Mouse (Mus musculus) right cerebral cortex, postnatal 10 days (tissue): ENCODE results near the gene Lrch3.
"Not testable (repeated sequence)": the region's sequence is repeated elsewhere in the genome, so short reads cannot be mapped to it uniquely, and the experiment has no call there.

Experiments used
- DNase-seq, 2 experiments: peaks; one replicate each; pipeline ENCODE4 v3.0.0; 2021; ENCODE audit warnings: low spot score in 2 of 2

The Lrch3 gene

DNA sequence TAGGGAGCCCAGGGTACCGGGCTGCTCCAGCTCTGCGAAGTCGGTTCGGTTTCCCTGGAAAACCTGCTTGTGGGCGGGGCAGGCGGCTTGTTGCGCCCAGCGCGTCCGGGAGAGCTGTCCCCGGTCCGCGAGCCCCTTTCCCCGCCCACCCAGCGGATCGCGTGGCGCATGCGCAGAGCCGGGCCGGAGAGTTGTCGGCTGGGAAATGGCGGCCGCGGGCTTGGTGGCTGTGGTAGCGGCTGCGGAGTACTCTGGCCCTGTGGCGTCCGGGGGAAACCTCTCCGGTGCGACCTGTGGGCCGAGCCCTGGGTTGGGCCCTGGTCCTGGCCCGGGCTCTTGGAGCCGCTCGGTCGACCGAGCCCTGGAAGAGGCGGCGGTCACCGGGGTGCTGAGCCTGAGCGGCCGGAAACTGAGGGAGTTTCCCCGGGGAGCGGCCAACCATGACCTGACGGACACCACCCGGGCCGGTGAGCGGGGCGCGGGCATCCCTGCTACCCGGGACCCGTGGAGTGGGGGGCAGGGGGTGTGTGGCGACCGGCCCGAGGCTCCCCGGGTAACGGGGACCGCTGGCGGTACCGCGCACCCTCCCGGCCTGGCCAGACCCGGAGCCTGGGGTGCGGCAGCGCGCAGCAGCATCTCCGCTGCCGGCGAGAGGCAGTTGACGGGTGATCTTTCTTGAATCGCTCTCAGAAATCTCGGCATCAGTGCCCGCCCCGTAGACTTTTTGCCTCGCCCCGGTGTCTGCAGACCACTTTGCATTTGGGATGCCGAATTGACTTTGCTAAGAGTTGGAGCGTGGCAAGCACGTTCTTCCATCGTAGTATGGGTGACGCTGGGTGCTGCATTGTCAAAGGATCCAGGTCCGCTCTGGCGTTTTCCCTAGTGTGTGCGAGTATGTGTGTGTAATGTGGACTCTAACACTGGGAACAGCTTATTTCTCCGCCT, at the start of gene Lrch3:
Gene Lrch3, plus strand, starts transcription at position 164 of the 945 bp plus-strand sequence.
- peak; percentile 93 to 97 for DNase-seq

- no peak for DNase-seq
Measured at GRCm38 (mm10) chr16:32865401-32865800, 48.5 kb upstream of the Lrch3 start.

- DNase-seq: no peak
Measured at GRCm38 (mm10) chr16:32866713-32867112, 47.2 kb upstream of the Lrch3 start.

GRCm38 (mm10) chr16:32867919-32868552, 45.9 kb upstream of the Lrch3 start:
- peak; percentile 94 to 95 for DNase-seq

- DNase-seq: no peak
Measured at GRCm38 (mm10) chr16:32870231-32870630, 43.7 kb upstream of the Lrch3 start.

- DNase-seq: no peak
Measured at GRCm38 (mm10) chr16:32873366-32873765, 40.5 kb upstream of the Lrch3 start.

DNA sequence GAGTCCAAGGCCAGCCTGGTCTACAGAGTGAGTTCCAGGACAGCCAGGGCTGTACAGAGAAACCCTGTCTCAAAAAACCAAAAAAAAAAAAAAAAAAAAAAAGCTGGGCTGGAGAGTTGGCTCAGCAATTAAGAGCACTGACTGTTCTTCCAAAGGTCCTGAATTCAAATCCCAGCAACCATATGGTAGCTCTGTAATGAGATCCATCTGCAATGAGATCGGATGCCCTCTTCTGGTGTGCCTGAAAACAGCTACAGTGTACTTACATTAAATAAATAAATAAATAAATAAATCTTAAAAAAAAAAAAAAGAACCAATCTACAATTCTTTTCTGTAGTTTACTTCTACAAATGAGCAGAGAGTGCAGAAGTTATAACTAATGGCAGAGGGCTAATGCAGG, 38.6 kb upstream of the Lrch3 start:
- DNase-seq: not testable (repeated sequence)

- DNase-seq: no peak
Measured at GRCm38 (mm10) chr16:32875847-32876246, 38.1 kb upstream of the Lrch3 start.

GRCm38 (mm10) chr16:32876831-32877230, 37.1 kb upstream of the Lrch3 start:
- DNase-seq: no peak

- peak; percentile 97 for DNase-seq
Measured at GRCm38 (mm10) chr16:32877343-32878156, 36.4 kb upstream of the Lrch3 start, which contains the start of the genes Fyttd1 and Rubcn. Gene Fyttd1 (plus strand): TSS chr16:32877500. Gene Rubcn (minus strand): TSS chr16:32877766.

DNA sequence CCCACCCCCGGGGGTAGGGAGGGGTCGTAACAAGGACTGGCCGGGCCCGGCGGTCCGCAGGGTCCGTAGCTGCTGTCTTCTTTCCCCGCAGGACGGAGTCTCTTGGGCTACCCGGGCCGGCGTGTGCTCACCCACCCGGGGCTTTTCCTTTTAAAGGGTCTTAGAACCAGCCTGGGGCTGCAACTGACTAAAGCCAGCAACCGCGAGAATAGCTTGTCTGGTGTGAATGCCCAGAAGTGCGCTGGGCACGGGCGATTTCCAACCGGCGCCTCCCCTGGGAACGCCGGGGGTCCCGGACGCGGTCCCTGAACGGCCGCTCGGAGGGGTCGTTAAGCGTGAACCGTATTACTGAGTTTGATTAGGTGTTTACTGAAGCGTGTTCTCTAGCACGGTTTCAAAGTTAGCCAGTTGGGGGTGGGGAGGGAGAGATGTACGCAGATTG, 35.7 kb upstream of the Lrch3 start:
- DNase-seq: no peak

DNA sequence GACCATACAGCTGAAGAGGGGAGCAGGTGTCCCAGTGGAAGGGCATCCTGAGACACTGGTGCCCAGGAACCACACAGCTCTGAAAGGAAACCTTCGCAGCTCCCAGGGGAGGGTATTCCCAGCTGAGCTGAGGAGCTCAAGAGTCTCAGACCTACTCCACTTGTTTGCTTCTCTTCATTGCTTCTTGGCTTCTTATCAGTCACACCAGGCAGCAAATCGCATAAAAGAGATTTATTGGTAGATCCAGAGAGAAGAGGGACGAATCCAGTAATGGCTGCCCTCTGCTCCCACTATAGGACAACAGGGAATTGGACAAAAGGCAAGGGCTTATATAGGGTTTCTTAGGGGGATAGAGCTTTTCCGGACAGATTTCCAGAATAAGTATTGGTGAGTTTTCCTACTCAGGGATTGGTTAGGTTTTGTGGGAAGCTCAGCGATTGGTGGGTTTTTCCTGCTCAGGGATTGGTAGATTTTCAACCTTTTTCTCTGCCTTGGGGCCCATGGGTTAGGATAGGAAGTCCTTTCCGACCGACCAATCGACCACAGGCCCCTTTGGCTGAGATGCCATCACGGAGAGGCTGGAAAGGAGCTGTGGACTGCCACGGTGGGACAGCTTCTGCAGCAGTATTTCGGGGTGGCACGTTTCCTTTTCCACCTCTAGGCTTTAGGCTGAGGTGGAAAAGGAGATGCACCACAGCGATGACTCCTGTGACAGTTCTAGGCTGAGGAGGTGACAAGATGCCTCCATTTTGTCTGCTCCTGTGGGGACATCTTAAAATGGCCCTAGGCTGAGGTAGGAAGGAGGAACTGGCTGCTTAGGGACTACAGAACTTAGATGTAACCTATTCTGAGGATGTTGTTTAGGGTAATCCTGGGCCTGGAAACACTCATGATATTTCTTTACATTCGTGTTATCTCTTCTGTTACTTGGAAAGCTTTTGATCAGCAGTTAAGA, 34.7 kb upstream of the Lrch3 start:
- peak in 1 of 2 experiments; percentile 20 for DNase-seq

DNA sequence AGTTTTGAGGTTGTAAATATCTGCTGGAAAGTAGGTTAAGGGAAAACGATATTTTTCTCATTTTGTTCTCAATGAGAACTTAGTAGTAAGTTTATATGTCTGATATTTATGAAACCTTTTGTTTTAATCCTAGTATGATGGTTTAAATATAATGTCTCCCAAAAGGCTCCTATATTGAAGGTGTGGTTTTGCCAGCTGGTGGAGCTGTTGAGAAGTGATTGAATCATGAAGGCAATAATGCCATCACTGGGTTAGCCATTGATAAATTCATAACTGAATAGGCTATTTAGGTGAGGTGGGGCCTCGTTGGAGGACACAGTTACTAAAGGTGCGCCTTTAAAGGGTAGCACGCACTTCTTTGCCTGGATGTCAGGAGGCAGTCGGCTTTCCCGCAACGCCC, 32.4 kb upstream of the Lrch3 start:
- no peak for DNase-seq

DNA sequence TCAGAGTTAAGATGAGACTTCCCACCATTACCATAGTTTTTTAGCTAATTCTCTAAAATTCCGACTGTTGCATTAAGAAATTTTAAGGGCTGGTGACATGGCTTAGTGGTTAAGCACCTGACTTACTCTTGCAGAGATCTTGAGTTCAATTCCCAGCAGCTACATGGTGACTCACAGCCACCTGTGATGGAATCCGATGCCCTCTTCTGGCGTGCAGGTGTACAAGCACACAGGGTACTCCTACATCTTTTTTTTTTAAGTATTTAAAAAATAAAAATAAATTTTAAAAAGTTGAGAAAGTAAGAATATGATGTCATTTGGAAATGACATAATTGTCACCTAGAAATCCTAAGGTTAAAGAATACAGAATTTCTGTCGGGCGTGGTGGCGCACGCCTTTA, 25.9 kb upstream of the Lrch3 start:
- DNase-seq: no peak

GRCm38 (mm10) chr16:32889881-32890280, 24.0 kb upstream of the Lrch3 start:
- DNase-seq: no peak

DNA sequence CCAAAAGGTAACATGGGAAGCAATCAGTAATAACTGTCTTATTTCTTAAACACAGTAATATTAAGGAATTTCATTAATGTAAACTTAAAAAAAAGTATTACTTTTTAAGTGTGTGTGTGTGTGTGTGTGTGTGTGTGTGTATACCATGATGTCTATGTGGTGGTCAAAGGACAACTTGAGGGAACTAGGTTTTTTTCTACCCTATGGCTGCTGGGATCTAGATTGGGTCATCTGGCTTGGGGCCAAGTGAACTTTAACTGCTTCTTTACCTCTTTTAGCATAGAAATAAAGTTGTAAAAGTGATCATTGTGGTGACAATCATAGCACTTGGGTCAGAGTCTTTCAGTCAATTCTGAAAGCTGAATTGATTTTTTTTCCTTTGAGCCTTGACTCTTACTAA, 17.8 kb upstream of the Lrch3 start:
- DNase-seq: no peak

GRCm38 (mm10) chr16:32901360-32902050, 12.4 kb upstream of the Lrch3 start:
- DNase-seq: no peak

DNA sequence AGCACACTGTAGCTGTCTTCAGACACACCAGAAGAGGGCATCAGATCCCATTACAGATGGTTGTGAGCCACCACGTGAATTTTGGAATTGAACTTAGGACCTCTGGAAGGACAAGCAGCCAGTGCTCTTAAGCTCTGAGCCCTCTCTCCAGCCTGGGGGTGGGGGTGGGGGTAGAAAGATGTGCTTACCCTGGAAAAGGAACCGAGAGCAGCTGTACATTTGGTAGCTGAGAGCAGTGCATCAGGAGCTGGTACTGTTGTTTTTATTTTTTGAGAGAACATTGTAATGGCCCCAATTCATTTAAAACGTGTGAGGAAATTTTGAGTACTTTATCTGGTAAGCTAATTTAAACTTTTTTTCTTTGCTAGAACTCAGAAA, 11.9 kb upstream of the Lrch3 start:
- DNase-seq: no peak

DNA sequence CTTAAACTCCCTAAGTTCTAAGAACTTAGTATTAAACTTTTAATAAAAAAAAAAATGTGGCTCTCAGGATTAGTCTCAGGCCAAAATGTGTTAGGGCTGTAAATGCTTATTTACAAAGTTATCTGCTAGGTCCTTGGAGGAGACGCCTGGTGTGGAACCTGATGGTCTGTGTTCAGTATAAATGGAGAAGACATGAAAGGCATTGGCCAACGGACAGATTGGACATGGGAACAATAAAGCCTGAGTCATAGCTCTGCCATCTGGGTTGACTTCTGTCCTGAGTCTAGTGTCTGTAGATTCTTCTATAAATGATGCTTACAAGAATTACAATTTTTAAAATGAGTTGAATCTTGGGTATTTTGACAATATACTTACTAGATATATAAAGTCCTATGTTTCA, 7.7 kb upstream of the Lrch3 start:
- no peak for DNase-seq

- no peak for DNase-seq
Measured at GRCm38 (mm10) chr16:32906727-32907126, 7.2 kb upstream of the Lrch3 start.
